Mouse (Mus musculus) layer of hippocampus, postnatal 25 days (tissue): ENCODE data around the gene Gm6657. TPM values are rescaled to one million over a fixed set of nuclear protein-coding genes. Genes with fewer than 3 reads are reported as not detected.
A peak's percentile ranks its signal among the peaks of the same experiment; 100 is the strongest.

ENCODE experiments used
- DNase-seq, 2 experiments: peaks; one replicate each; pipeline ENCODE4 v3.0.0; 2022; ENCODE audit warnings: mixed read lengths in 2 of 2, low spot score in 1 of 2; ENCODE audit errors: extremely low spot score in 1 of 2
- total RNA-seq, 2 experiments: library from RNA; stranded (reverse); gene quantifications; 2 replicates each; pipeline ENCODE4 v1.2.3; 2021

Gene Gm6657
- not detected for total RNA-seq

DNA sequence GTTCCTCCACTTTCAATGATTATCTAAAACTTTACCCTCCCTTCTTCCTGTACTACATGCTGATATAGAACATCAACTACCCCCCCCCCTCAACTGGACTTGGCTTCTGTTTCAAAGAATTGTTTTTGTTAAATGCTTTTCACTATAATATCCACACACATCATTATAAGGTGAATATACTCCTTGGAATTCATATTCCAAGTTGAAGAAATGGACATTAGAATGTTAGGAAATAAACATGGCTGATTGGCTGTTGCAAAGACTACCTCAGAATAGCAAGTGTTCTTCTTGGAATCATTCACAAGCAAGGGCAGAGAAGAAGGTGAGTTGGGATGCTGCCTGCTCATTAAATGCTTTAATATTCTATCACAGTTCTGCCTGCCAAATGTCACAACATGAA is at the start of gene Gm6657:
Gene Gm6657, plus strand, starts transcription at position 301 of the 400 bp plus-strand sequence.
- no peak for DNase-seq

- no peak for DNase-seq
Measured at GRCm38 (mm10) chr12:78153308-78154002, 40.6 kb upstream of the Gm6657 start.

DNA sequence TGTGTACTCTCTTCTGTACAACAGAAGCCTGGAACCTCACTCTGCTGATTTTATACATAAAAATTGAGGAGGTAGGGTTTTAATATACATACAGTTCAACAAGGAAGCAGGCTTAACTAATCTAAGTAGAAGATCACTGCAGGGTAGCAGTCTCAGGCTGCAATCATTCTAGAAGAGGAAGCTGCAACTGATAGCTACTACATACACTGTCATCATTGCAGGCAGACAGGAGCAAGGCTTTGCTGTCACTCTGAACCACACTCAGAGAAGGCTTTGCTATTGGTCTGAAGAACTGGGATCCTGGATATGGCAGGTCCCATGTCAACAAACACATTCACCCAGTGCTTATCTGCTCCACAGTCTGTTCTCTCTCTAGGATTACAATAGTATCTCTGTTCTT is 23.9 kb upstream of the Gm6657 start:
- DNase-seq, result no peak

GRCm38 (mm10) chr12:78173945-78174344 is 20.1 kb upstream of the Gm6657 start:
- DNase-seq, result no peak

DNA sequence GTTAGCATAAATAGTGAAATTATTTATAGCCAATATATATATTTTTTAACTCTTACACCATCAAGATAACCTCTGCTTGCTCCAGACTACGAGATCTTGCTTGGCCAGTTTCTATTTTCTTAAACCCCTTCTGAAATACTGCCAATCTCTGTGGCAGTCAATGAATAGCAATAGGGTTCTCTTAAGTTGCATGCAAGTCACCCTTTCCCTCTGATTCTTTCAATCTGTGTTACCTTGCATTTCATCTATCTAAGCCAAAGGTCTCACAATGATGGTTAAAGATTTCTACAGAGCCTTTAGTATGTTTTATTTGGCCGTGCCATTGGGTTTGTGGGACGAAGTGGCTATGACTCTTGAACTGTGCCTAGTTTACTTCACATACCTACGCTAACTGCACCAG is 19.4 kb upstream of the Gm6657 start:
- no peak for DNase-seq

- DNase-seq, result no peak
Measured at GRCm38 (mm10) chr12:78181452-78181851, 12.6 kb upstream of the Gm6657 start.

DNA sequence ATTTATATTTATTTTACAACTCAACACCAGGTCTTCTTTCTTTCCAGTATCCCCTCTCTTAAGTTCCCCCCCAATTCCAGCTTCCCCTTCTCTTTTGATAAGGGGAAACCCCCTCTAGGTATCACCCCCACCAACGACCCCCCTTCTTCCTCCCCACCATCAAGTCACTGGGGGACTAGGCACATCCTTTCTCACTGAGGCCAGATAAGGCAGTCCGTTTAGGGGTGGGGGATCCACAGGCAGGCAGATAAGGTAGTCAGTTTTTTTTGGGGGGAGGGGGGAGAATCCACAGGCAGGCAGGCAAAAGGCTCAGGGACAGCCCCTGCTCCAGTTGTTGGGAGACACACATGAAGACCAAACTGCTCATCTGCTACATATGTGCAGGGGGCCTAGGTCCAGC is 1.3 kb downstream of the Gm6657 start:
- DNase-seq, result no peak

DNA sequence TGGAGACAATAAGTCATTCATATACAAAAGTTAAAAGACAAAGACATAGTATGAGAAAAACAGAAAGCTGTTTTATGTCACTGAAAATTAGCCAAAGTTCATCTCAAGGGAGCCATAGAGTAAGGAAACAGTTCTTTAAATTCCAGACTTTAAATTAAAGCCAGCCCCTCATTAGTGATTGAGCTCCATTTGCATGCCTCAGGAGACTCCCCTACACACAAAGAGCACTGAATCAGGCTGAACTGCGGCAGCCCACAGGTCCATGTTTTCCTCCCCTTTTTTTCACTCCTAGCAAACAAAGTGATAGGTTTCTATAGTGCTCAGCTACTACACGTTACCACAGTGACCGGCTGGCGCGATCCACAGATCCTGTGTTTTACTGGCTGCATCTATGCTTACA is 9.6 kb downstream of the Gm6657 start:
- DNase-seq, result no peak

DNA sequence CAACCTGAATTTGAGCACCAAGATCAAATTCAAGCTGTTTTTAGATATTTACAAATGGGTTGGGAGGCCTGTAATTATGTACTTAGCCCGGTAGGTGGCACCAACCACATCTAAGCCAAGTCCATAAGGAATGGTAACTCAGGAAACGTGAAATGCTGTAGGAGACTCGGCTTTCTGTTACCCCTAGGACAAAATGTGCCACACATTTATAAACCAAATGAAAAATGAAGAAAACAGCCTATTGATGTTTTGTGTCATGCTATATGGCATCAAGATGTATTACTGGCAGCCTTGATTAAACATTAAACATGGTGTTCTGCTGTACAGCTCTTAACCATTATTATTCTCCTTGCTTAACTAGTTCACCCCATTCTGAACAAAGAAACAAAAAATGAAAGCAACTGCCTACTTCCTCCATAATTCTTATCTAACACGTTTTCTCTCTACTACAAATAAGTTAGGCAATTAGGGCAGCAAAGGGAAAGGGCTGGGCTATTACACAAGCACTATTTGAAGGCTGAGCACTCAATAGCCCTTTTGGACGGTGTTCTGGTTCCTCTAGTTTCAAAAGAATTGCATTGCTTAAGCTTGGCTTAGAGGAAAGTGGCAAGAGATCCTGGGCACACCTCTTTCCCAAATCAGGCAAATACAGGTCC is 12.0 kb downstream of the Gm6657 start:
- DNase-seq, result peak in 1 of 2 experiments; percentile 57

DNA sequence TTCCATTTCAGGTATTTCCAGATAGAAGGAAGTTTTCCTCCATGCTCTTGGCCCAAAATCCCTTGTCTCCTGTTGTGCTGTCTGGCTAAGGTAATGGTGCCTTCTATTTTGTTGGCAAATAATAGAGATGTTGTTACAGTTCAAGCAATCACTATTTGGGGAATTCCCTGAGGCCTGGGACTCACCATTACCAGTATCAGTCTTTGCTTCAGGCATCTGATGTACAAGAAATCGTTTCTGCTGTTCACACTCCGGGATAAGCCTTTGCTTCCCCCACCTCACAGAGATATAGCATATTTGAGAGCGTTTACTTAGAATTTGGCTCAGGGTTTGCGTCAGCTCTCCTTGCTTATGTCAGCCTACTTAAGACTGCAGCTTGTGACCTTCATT is 12.5 kb downstream of the Gm6657 start:
- no peak for DNase-seq

DNA sequence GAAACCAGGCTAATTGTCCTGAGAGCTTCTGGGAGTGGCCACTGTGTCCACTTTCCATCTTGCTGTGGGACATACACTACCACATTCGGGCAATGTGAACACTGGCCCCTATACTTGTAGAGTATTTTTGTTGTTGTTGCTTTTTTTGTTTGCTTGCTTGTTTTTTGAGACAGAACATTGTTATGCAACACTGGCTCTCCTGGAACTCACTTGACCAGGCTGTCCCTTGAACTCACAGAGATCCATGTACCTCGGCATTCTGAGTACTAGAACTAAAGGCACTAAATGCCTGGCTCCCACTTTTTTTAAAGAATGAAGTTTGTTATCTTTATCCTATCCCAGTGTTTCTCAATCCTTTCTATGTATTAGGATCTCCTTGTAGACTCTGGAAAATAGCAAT is 15.8 kb downstream of the Gm6657 start:
- DNase-seq, result no peak

GRCm38 (mm10) chr12:78215490-78215889 is 21.4 kb downstream of the Gm6657 start:
- DNase-seq, result no peak

GRCm38 (mm10) chr12:78219191-78219825 is 25.3 kb downstream of the Gm6657 start:
- no peak for DNase-seq

- peak; percentile 76 to 89 for DNase-seq
Measured at GRCm38 (mm10) chr12:78225707-78226518, 31.9 kb downstream of the Gm6657 start, which contains the start of gene Gphn. Gene Gphn, plus strand, starts transcription at chr12:78226379.

DNA sequence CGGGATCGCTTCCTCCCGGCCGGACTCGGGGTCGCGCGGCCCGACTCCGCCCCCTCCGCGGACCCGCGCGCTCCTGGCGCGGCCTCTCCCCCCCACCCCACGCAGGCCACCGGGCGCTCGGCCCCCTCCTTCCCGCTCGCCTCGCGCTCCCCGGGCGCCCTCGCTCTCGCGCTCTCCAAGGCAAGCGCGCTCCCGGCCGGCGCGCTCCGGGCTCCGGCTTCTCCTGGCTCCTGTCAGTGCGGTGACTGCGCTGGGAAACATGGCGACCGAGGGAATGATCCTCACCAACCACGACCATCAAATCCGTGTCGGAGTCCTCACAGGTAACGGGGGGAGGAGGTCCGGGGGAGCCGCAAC is 32.5 kb downstream of the Gm6657 start:
- DNase-seq, result peak in 1 of 2 experiments; percentile 72

GRCm38 (mm10) chr12:78227021-78227932 is 33.2 kb downstream of the Gm6657 start:
- DNase-seq, result peak; percentile 40 to 51

DNA sequence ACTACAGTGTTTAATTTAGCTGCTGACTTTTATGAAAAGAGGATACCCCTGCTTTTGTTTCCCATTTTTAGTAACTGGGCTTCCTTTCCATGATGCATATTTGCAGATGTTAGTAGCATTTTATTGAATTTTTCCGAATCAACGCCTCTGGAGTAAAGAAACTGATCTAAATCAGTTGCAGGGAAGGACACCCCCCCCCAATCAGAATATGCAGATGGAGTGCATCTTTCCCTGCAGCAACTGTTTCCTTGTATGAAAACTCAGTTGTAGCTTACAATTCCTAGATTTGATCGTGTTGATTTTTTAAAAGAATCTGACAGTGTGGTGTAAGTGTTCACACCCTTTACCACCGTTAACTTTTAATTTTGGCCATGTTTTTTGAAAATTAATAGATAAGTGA is 34.1 kb downstream of the Gm6657 start:
- DNase-seq, result no peak

DNA sequence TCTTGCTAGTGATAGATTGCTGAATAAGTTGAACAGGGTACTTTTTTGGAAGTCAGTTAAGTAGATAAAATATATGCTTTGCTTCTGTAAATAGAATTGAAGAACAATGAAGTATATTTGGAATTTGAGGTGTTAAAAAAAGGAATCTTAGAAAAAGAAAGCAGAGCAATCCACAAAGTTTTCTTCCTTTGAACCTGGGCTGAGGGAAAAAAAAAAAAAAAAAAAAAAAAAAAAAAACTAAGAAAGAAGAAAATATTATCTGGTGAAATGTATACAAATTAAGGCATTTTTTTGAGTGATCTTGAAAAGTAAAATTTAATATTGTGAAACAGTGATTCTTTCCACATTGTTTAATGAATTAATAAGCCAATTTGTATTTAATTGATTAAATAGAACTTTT is 38.5 kb downstream of the Gm6657 start:
- DNase-seq, result no peak

DNA sequence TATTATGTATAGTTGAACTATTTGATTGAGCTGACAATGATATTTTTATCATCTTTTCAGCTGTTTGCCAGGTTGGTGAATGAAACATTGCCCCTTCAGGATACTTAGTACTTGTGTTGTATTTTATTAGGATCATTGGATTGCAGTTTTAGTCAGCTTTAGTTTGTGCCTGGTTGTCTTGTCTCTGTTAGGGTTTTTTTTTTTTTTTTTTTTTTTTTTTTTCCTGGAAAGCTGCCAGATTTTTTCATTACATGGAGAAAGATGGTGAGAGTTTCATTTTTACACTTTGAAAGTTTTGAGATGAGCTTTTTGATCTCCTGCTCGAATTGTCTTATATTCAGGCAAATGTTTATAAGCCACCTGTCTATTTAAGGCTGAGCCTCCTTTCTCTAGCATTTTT is 54.3 kb downstream of the Gm6657 start:
- no peak for DNase-seq

DNA sequence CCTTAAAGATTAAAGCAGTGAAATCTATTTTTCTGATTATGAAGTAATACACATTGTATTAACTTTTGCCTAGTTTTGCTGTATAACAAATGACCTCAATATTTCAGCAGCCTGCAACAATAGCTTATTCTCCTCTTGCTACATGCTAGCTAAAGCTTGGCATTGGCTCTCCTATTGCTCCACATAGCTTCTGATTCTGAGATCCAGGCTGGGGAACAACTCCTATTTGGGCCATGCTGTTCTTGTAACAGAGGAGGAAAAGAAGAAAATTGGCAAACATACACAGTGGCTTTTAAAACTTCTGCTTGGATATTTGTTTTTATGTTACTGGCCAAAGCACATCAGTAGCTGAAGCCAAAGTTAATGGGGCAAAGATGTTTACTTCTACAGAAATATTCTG is 55.1 kb downstream of the Gm6657 start:
- DNase-seq, result no peak
